Mouse (Mus musculus): ENCODE data around the gene H2al2a. TPM values are rescaled to one million over a fixed set of nuclear protein-coding genes. Genes with fewer than 3 reads are reported as not detected.
"Not testable (repeated sequence)": the region's sequence is repeated elsewhere in the genome, so short reads cannot be mapped to it uniquely, and the experiment has no call there.

The H2al2a gene
- polyA plus RNA-seq, 1 experiment = not detected

- TF ChIP-seq CTCF (IDR thresholded peaks at IDR 0.05; ENCODE audit: control insufficient read depth, insufficient read depth, low read length) = no peak
- TF ChIP-seq POLR2A (IDR thresholded peaks at IDR 0.05; ENCODE audit: borderline replicate concordance, control insufficient read depth, low read depth, low read length) = no peak
- Histone ChIP-seq H3K4me3 (replicated peaks; ENCODE audit: control insufficient read depth, low read depth, low read length) (no peak overlapping the region), H3K27ac (ENCODE audit: control insufficient read depth, insufficient read depth, low read depth, low read length, poor library complexity) (no peak overlapping the region), H3K4me1 (ENCODE audit: control insufficient read depth, insufficient read depth, low read length) (no peaks in the 10 kb centered on the region)
- 71% methylated on average over 4 of the region's 4 CpGs for WGBS
Observed at GRCm38 (mm10) chr2:17975601-17976327, 21.0 kb downstream of the H2al2a start.

GRCm38 (mm10) chr2:17973868-17974440 lies 22.8 kb downstream of the H2al2a start:
- 76% methylated on average over 2 of the region's 2 CpGs for whole genome bisulfite sequencing
- no peaks in the 10 kb centered on the region for H3K4me1 ChIP-seq (ENCODE audit: control insufficient read depth, insufficient read depth, low read length)
- no peak overlapping the region for H3K27ac ChIP-seq (ENCODE audit: control insufficient read depth, insufficient read depth, low read depth, low read length, poor library complexity)
- H3K4me3 ChIP-seq (replicated peaks; ENCODE audit: control insufficient read depth, low read depth, low read length) = no peak overlapping the region
- TF ChIP-seq CTCF (IDR thresholded peaks at IDR 0.05; ENCODE audit: control insufficient read depth, insufficient read depth, low read length) (no peak), POLR2A (IDR thresholded peaks at IDR 0.05; ENCODE audit: borderline replicate concordance, control insufficient read depth, low read depth, low read length) (no peak)

DNA sequence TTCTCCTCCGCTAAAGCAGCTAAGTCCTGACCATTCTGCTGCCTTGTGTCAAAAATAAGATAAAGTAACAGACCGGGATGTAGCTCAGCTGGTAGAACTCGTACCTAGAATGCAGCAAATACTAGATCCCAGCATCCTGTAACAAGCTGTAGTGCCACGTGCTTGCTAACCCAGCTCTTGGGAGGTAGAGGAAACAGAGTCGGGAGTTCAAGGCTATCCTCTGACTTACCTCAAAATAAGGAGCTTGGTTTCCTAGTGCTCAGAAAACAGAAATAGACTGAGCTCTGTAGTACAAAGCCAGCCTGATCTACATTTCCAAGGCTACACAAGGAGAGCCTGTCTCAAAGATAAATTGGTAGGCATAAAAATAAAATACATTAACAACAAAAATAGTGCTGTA lies 23.5 kb downstream of the H2al2a start:
- Histone ChIP-seq H3K4me3 (replicated peaks; ENCODE audit: control insufficient read depth, low read depth, low read length) (no peak overlapping the region), H3K4me1 (ENCODE audit: control insufficient read depth, insufficient read depth, low read length) (no peaks in the 10 kb centered on the region), H3K27ac (ENCODE audit: control insufficient read depth, insufficient read depth, low read depth, low read length, poor library complexity) (no peak overlapping the region)
- 80% methylated on average over 5 of the region's 5 CpGs for WGBS
- TF ChIP-seq CTCF (IDR thresholded peaks at IDR 0.05; ENCODE audit: control insufficient read depth, insufficient read depth, low read length) (no peak), POLR2A (IDR thresholded peaks at IDR 0.05; ENCODE audit: borderline replicate concordance, control insufficient read depth, low read depth, low read length) (no peak)

- WGBS = 82% methylated on average over 2 of the region's 2 CpGs
- H3K4me1 ChIP-seq (ENCODE audit: control insufficient read depth, insufficient read depth, low read length) = no peaks in the 10 kb centered on the region
- H3K27ac ChIP-seq (ENCODE audit: control insufficient read depth, insufficient read depth, low read depth, low read length, poor library complexity) = no peak overlapping the region
- no peak for TF ChIP-seq POLR2A (IDR thresholded peaks at IDR 0.05; ENCODE audit: borderline replicate concordance, control insufficient read depth, low read depth, low read length)
- no peak for TF ChIP-seq CTCF (IDR thresholded peaks at IDR 0.05; ENCODE audit: control insufficient read depth, insufficient read depth, low read length)
- H3K4me3 ChIP-seq (replicated peaks; ENCODE audit: control insufficient read depth, low read depth, low read length) = no peak overlapping the region
Observed at GRCm38 (mm10) chr2:17972843-17973242, 23.9 kb downstream of the H2al2a start.

- Histone ChIP-seq H3K4me1 (ENCODE audit: control insufficient read depth, insufficient read depth, low read length) (no peaks in the 10 kb centered on the region), H3K27ac (ENCODE audit: control insufficient read depth, insufficient read depth, low read depth, low read length, poor library complexity) (no peak overlapping the region), H3K4me3 (replicated peaks; ENCODE audit: control insufficient read depth, low read depth, low read length) (no peak overlapping the region)
- 86% methylated on average over 6 of the region's 6 CpGs for WGBS
- TF ChIP-seq POLR2A (IDR thresholded peaks at IDR 0.05; ENCODE audit: borderline replicate concordance, control insufficient read depth, low read depth, low read length) (no peak), CTCF (IDR thresholded peaks at IDR 0.05; ENCODE audit: control insufficient read depth, insufficient read depth, low read length) (no peak)
Observed at GRCm38 (mm10) chr2:17971407-17971806, 25.4 kb downstream of the H2al2a start.

DNA sequence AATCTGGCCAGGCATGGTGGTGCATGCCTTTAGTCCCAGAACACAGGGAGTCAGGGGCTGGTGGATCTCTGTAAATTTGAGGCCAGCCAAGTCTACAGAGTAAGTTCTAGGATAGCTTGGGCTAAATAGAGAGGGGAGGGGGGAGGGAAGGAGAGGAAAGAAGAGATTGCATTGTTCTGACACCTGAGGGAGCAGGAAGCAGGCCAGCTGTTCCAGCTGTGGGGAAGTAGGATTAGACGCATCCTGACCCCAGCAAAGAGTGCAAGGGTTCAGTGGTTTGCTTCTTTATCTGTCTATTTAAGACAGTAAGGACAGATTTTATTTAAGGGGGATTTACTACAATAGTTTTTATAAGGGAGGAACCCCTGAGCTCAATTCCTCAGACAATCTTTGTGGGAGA lies 26.1 kb downstream of the H2al2a start:
- Histone ChIP-seq H3K4me3 (replicated peaks; ENCODE audit: control insufficient read depth, low read depth, low read length) (no peak overlapping the region), H3K27ac (ENCODE audit: control insufficient read depth, insufficient read depth, low read depth, low read length, poor library complexity) (no peak overlapping the region), H3K4me1 (ENCODE audit: control insufficient read depth, insufficient read depth, low read length) (no peaks in the 10 kb centered on the region)
- WGBS = 57% methylated on average over 1 of the region's 1 CpGs
- TF ChIP-seq POLR2A (IDR thresholded peaks at IDR 0.05; ENCODE audit: borderline replicate concordance, control insufficient read depth, low read depth, low read length) = no peak
- TF ChIP-seq CTCF (IDR thresholded peaks at IDR 0.05; ENCODE audit: control insufficient read depth, insufficient read depth, low read length) = no peak

GRCm38 (mm10) chr2:17970187-17970586 lies 26.6 kb downstream of the H2al2a start:
- TF ChIP-seq CTCF (IDR thresholded peaks at IDR 0.05; ENCODE audit: control insufficient read depth, insufficient read depth, low read length) (no peak), POLR2A (IDR thresholded peaks at IDR 0.05; ENCODE audit: borderline replicate concordance, control insufficient read depth, low read depth, low read length) (no peak)
- no peak overlapping the region for H3K27ac ChIP-seq (ENCODE audit: control insufficient read depth, insufficient read depth, low read depth, low read length, poor library complexity)
- H3K4me1 ChIP-seq (ENCODE audit: control insufficient read depth, insufficient read depth, low read length) = no peaks in the 10 kb centered on the region

DNA sequence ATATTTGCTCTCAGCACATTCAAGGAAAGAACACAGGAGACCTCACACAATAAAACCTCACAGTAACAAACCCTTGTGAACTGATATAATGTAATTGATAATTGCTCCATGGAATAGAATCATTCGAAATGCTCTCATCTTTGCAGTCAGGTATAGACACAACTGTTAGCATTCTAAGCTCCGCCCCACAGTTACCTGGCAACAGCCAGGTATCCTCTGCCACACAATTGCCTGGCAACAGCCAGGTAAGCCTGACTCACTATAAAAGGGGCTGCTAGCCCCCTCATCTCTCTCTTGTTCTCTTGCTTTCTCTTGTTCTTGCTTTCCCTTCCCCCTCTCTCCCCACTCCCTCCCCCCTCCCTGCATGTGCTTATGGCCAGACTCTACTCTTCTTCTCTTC lies 28.2 kb downstream of the H2al2a start:
- Histone ChIP-seq H3K4me3 (replicated peaks; ENCODE audit: control insufficient read depth, low read depth, low read length) (no peak overlapping the region), H3K4me1 (ENCODE audit: control insufficient read depth, insufficient read depth, low read length) (no peaks in the 10 kb centered on the region), H3K27ac (ENCODE audit: control insufficient read depth, insufficient read depth, low read depth, low read length, poor library complexity) (no peak overlapping the region)
- no peak for TF ChIP-seq CTCF (IDR thresholded peaks at IDR 0.05; ENCODE audit: control insufficient read depth, insufficient read depth, low read length)
- TF ChIP-seq POLR2A (IDR thresholded peaks at IDR 0.05; ENCODE audit: borderline replicate concordance, control insufficient read depth, low read depth, low read length) = no peak
- 87% methylated on average over 2 of the region's 2 CpGs for WGBS

More at GRCm38 (mm10) chr2:17970187-17970586, 26.6 kb downstream of the H2al2a start:
- H3K4me3 ChIP-seq (replicated peaks; ENCODE audit: control insufficient read depth, low read depth, low read length) = no peak overlapping the region

GRCm38 (mm10) chr2:17968037-17968436 lies 28.7 kb downstream of the H2al2a start:
- 78% methylated on average over 3 of the region's 3 CpGs for WGBS
- not testable (repeated sequence) for H3K4me1 ChIP-seq (ENCODE audit: control insufficient read depth, insufficient read depth, low read length)

More at GRCm38 (mm10) chr2:17968037-17968436, 28.7 kb downstream of the H2al2a start:
- not testable (repeated sequence) for H3K4me3 ChIP-seq (replicated peaks; ENCODE audit: control insufficient read depth, low read depth, low read length); H3K27ac ChIP-seq (ENCODE audit: control insufficient read depth, insufficient read depth, low read depth, low read length, poor library complexity)
